Mouse (Mus musculus): ENCODE measurements around the gene Upf3a. TPM values are rescaled to one million over a fixed set of nuclear protein-coding genes. Genes with fewer than 3 reads are reported as not detected.
"Not testable (repeated sequence)": the region's sequence is repeated elsewhere in the genome, so short reads cannot be mapped to it uniquely, and the experiment has no call there.

The Upf3a gene
- polyA plus RNA-seq, 1 experiment from 2014 or later = 38.1 TPM

GRCm38 (mm10) chr8:13799566-13799965, 14.2 kb downstream of the Upf3a start:
- no peaks in the 10 kb centered on the region for H3K9me3 ChIP-seq (ENCODE audit: control insufficient read depth, low read length)
- DNase-seq = no peak
- no peaks in the 10 kb centered on the region for H3K4me1 ChIP-seq (ENCODE audit: control insufficient read depth, insufficient read depth, low read length)
- no peak for ATAC-seq (ENCODE audit: low FRiP score, low TSS enrichment)
- H3K36me3 ChIP-seq (ENCODE audit: control insufficient read depth, insufficient read depth, low read length) = peaks cover 43% of the 10 kb centered on the region
- H3K4me2 ChIP-seq (ENCODE audit: low read length) = no peak overlapping the region
- no peaks in the 10 kb centered on the region for H3K27me3 ChIP-seq (ENCODE audit: control insufficient read depth, insufficient read depth, low read length)
- no peak overlapping the region for H3K9ac ChIP-seq (replicated peaks; ENCODE audit: low read length)
- H3K27ac ChIP-seq (replicated peaks; ENCODE audit: low read depth, low read length) = no peak overlapping the region
- H3K4me3 ChIP-seq (replicated peaks; ENCODE audit: low read depth, low read length) = no peak overlapping the region
- 92% methylated on average over 5 of the region's 5 CpGs for WGBS

- Histone ChIP-seq H3K9ac (replicated peaks; ENCODE audit: low read length) (no peak overlapping the region), H3K27me3 (ENCODE audit: control insufficient read depth, insufficient read depth, low read length) (no peaks in the 10 kb centered on the region), H3K4me1 (ENCODE audit: control insufficient read depth, insufficient read depth, low read length) (no peaks in the 10 kb centered on the region), H3K27ac (replicated peaks; ENCODE audit: low read depth, low read length) (no peak overlapping the region), H3K9me3 (ENCODE audit: control insufficient read depth, low read length) (no peaks in the 10 kb centered on the region), H3K4me3 (replicated peaks; ENCODE audit: low read depth, low read length) (no peak overlapping the region), H3K4me2 (ENCODE audit: low read length) (no peak overlapping the region), H3K36me3 (ENCODE audit: control insufficient read depth, insufficient read depth, low read length) (no peaks in the 10 kb centered on the region)
- WGBS = 82% methylated on average over 7 of the region's 7 CpGs
- DNase-seq (no peak), ATAC-seq (ENCODE audit: low FRiP score, low TSS enrichment) (no peak)
These were observed 43.3 kb downstream of the Upf3a start for GRCm38 (mm10) chr8:13828598-13829172.

- H3K27me3 ChIP-seq (ENCODE audit: control insufficient read depth, insufficient read depth, low read length); H3K4me2 ChIP-seq (ENCODE audit: low read length); H3K27ac ChIP-seq (replicated peaks; ENCODE audit: low read depth, low read length); H3K36me3 ChIP-seq (ENCODE audit: control insufficient read depth, insufficient read depth, low read length); DNase-seq; H3K4me1 ChIP-seq (ENCODE audit: control insufficient read depth, insufficient read depth, low read length); H3K9me3 ChIP-seq (ENCODE audit: control insufficient read depth, low read length); H3K4me3 ChIP-seq (replicated peaks; ENCODE audit: low read depth, low read length); ATAC-seq (ENCODE audit: low FRiP score, low TSS enrichment); H3K9ac ChIP-seq (replicated peaks; ENCODE audit: low read length): not testable (repeated sequence)
- 89% methylated on average over 5 of the region's 5 CpGs for WGBS
These were observed 52.9 kb downstream of the Upf3a start, which contains the start of gene AF366264 for GRCm38 (mm10) chr8:13838289-13838688. Gene AF366264 (minus strand): TSS chr8:13838389.

DNA sequence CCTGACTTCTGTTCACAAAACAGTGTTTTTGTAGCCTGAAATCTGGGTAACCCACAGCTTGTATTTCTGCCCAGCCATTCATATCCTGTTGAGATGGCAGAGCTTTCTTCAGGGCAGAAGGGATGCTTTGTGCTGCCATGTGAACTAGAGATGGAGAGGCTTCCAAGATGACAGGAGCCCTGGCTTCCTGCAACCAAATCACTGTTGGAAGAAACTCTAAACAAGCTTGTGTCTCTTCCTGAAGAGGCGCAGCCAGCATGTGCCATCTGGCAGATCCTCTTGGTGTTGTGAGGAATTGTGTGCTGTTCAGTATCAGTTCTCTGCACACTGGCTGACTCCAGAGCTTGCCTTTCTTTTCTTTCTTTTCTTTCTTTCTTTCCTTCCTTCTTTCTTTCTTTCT, 57.9 kb downstream of the Upf3a start:
- ATAC-seq (ENCODE audit: low FRiP score, low TSS enrichment); H3K9ac ChIP-seq (replicated peaks; ENCODE audit: low read length); H3K4me2 ChIP-seq (ENCODE audit: low read length); H3K9me3 ChIP-seq (ENCODE audit: control insufficient read depth, low read length); H3K4me1 ChIP-seq (ENCODE audit: control insufficient read depth, insufficient read depth, low read length); DNase-seq; H3K4me3 ChIP-seq (replicated peaks; ENCODE audit: low read depth, low read length); H3K27ac ChIP-seq (replicated peaks; ENCODE audit: low read depth, low read length); H3K36me3 ChIP-seq (ENCODE audit: control insufficient read depth, insufficient read depth, low read length); H3K27me3 ChIP-seq (ENCODE audit: control insufficient read depth, insufficient read depth, low read length): not testable (repeated sequence)
- WGBS = 100% methylated on average over 1 of the region's 1 CpGs

Other genes starting within 250 kb of the Upf3a start
- not detected in 2 replicates for gene 1700029H14Rik, start 223.2 kb upstream of the Upf3a start, polyA plus RNA-seq (2014; fragmentation: Nextera tagmentation; extraction: Ambion mirVana)
- gene Rasa3, start 108.0 kb upstream of the Upf3a start, polyA plus RNA-seq (2014; fragmentation: Nextera tagmentation; extraction: Ambion mirVana) = 18.4 and 26.0 TPM in 2 replicates
- gene Cfap97d2, start 79.7 kb upstream of the Upf3a start, polyA plus RNA-seq (2014; fragmentation: Nextera tagmentation; extraction: Ambion mirVana) = 1.6 and 2.2 TPM in 2 replicates
- gene Cdc16, start 27.9 kb upstream of the Upf3a start, polyA plus RNA-seq (2014; fragmentation: Nextera tagmentation; extraction: Ambion mirVana) = 158 and 207 TPM in 2 replicates
- gene AF366264, start 52.8 kb downstream of the Upf3a start, polyA plus RNA-seq (2014; fragmentation: Nextera tagmentation; extraction: Ambion mirVana) = not detected in 2 replicates
- 49.7 and 67.1 TPM in 2 replicates for gene Champ1, start 84.0 kb downstream of the Upf3a start, polyA plus RNA-seq (2014; fragmentation: Nextera tagmentation; extraction: Ambion mirVana)
- gene Coprs, start 104.7 kb downstream of the Upf3a start, polyA plus RNA-seq (2014; fragmentation: Nextera tagmentation; extraction: Ambion mirVana) = 130 and 164 TPM in 2 replicates

All from midbrain, embryonic 14.5 days (tissue).